Mouse (Mus musculus) E14TG2a.4 (cell line): ENCODE results near the gene Gprin2.

ENCODE experiments used
- CTCF ChIP-seq: conservative IDR thresholded peaks from 2 replicates; pipeline ENCODE4 v1.5.1; 2014; ENCODE audit warnings: low read length
- NANOG ChIP-seq: IDR thresholded peaks from 2 replicates; pipeline ENCODE4 v1.6.1; 2014; ENCODE audit warnings: borderline replicate concordance, low read length, mixed read lengths
- POU5F1 ChIP-seq: IDR thresholded peaks from 2 replicates; pipeline ENCODE4 v1.6.1; 2014; ENCODE audit warnings: low read length, borderline replicate concordance

GRCm38 (mm10) chr14:34142316-34142715, 59.1 kb downstream of the Gprin2 start:
- no peak for TF ChIP-seq CTCF
- TF ChIP-seq POU5F1, result no peak
- no peak for TF ChIP-seq NANOG
